Mouse (Mus musculus): Measurements from ENCODE around the gene Fam160a2.

Fam160a2 gene

DNA sequence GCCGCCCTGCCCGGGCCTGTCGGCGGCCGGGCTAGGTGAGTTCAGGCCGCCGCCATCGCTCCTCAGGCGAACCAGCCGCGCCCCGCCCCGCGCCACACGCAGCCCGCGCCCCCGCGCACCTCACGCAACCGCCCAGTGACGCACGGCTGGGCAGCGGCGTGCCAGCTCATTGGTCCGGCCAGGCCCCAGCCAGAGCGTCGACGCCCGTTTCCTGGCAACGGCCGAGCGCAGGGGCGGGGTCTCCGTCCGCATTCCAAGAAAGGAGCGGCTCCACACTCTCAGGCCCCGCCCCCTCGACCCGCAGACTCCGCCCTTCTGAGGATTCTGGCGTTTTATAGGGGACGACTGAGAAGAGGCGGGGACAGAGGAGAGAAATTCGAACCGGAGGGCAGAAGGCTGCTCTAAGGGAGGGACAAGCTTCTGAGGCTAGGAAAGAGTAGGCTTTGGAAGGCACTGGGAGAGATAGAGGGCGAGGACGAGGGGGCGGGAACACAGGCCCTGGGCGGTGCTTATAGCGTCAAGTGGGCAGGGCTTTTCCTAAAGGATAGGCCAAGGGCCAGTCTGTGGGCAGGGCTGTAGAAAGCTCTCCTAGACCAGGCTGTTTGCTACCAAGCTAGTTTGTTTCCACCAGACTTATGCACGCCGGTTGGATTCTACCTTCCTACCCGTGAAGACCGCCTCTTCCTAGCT is at the start of gene Fam160a2:
Fam160a2 (minus strand) TSS at position 120 of the 690 bp plus-strand sequence.
- peak; percentile 99 for DNase-seq (ENCODE audit: low spot score in 2 of 2)

DNA sequence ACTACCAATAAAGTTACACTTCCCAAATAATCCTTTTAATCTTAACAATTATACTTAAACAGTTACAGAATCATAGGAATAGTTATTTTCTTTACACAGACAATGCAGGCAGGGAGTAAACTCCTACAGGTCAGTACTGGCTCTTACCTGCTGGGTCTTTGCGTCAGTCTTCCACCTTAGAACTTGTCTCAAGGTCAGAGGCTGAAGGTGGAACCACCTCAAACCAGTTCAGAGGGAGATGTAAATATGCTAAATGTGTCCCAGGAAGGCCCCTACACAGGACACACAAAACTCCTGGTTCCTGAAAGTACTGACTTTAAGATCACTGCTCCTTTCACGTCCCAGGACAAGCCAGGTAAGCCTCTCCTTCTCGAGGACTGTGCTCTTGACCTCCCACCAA is 45.2 kb upstream of the Fam160a2 start:
- no peak for DNase-seq (ENCODE audit: low spot score in 2 of 2)

DNA sequence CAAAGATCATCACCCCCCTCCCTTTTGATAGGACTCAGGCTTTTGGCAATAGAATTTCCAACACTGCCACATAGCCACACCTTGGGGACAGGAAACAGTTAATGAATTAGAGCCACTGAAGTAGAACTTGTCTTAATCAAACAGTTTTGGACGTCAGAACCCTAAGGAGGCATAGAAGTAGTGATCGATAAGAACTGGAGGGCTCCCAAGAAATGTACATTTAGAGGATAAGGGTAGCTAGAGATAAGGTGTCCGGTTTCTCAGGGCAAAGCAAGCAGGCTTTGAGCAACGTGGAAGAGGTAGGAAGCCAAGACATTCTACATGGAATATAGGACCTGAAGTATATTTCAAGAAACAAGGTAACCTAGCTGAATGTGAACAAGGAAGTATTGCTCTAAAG is 41.6 kb upstream of the Fam160a2 start:
- DNase-seq (ENCODE audit: low spot score in 2 of 2) = no peak

GRCm38 (mm10) chr7:105437979-105438772 is 38.3 kb upstream of the Fam160a2 start:
- no peak for DNase-seq (ENCODE audit: low spot score in 2 of 2)

DNA sequence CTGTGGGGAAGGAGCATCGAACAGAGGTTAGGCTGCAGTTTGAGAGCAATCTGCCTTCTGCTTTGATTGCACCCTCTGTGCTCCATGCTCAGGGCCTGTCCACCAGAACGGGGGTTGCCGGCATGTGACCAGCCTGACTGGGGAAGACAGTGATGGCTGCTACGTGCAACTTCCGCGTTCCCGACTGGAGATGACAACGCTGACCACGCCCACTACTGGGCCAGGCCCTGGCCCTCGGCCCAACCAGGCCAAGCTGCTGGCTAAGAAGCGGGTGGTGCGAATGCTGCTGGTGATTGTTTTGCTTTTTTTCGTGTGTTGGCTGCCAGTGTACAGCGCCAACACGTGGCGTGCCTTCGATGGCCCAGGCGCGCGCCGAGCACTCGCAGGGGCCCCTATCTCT is 34.9 kb upstream of the Fam160a2 start:
- no peak for DNase-seq (ENCODE audit: low spot score in 2 of 2)

GRCm38 (mm10) chr7:105433859-105434258 is 34.0 kb upstream of the Fam160a2 start:
- DNase-seq (ENCODE audit: low spot score in 2 of 2) = no peak

DNA sequence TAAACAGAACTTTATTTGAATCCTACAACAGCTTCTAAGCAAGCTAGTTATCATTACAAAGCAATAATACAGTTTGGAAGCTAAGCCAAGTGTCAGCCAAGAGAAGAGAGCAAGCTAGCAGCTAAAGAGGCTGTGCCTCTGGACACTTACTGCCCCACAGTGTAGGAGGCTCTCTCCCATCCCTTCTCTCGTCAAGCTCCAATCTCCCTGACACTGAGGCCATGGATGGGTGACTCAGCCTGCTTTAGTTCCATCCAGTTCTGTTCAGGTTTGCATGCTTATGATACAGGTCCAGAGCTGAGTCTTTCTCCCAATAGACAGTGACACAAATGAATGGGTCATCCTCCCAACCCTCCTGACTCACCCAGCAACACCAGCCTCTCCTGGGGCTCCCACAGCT is 32.2 kb upstream of the Fam160a2 start:
- no peak for DNase-seq (ENCODE audit: low spot score in 2 of 2)

- DNase-seq (ENCODE audit: low spot score in 2 of 2) = no peak
Measured at GRCm38 (mm10) chr7:105426051-105426450, 26.2 kb upstream of the Fam160a2 start.

- DNase-seq (ENCODE audit: low spot score in 2 of 2) = no peak
Measured at GRCm38 (mm10) chr7:105425424-105426043, 25.7 kb upstream of the Fam160a2 start, which contains the start of gene Cckbr. TSS of gene Cckbr (plus strand) at chr7:105425731.

- no peak for DNase-seq (ENCODE audit: low spot score in 2 of 2)
Measured at GRCm38 (mm10) chr7:105424368-105424767, 24.5 kb upstream of the Fam160a2 start.

- DNase-seq (ENCODE audit: low spot score in 2 of 2) = no peak
Measured at GRCm38 (mm10) chr7:105420903-105421302, 21.0 kb upstream of the Fam160a2 start.

DNA sequence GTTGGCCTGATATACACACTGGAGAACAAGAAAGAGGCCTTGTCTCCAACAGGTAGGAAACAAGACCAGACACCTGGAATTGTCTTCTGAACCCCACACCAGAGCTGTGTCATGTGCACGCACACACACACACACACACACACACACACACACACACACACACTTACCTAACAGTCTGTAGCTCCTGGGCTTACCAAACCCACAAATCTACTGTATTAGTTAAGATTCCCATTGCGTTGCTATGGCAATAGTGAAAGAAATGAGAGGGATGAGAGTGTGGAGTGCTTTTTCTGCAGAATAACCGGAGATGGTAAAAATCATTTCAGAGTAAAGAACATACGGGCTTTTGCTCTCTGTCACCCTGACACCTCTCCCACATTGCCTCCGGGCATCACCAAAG is 18.3 kb upstream of the Fam160a2 start:
- no peak for DNase-seq (ENCODE audit: low spot score in 2 of 2)

GRCm38 (mm10) chr7:105416529-105416928 is 16.7 kb upstream of the Fam160a2 start:
- DNase-seq (ENCODE audit: low spot score in 2 of 2) = no peak

DNA sequence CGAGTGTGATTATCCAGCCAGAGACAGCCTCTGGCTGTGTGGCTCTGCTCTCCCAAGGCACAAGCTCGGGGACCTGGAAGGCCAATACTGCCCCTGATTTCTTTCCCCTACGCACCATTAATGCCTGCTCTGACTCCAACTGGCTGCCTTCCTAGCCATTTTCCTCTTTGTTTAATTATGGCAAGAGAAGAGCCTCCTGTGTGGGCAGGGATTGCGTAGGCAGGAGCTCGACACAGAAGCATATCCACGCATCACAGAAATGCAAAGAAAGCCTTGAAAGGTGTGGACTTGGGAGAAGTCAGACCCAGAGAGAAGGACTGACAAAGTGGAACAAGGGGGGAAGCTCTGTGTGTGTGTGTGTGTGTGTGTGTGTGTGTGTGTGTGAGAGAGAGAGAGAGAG is 14.5 kb upstream of the Fam160a2 start:
- DNase-seq (ENCODE audit: low spot score in 2 of 2) = no peak

DNA sequence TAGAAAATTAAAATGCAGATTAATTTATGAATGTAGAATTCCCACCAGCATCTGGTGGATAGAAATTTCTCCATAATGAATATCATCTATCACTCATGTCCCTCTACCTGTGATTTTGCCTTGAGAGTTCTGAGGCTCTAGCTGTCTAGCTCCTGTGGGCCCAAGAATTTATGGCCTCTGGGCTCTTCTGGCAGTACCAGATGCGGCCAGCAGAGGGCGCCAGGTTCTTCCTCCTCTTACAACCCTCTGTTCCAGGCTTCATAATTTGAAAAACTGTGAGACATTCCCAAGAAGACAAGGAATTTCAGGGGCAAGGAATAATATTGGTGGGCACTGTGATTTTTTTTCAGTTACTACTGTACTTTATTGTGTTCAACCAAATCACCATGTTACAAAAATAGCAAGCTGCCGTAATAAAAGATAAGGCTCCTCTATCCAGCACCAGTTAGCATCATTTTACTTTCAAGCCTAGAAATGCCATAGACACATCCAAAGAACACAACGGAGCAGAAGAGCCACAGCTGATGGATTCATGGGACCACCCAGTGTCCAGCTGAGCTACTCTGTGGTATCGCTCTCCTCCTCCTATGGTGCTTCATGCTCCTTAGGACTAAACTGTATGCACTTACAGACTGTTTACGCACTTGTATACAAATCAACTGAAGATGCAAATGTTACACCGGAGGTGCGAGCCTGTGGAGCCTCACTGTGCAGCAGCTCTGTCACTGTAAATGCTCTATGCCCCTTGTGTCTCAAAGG is 12.2 kb upstream of the Fam160a2 start:
- peak; percentile 56 to 89 for DNase-seq (ENCODE audit: low spot score in 2 of 2)

- no peak for DNase-seq (ENCODE audit: low spot score in 2 of 2)
Measured at GRCm38 (mm10) chr7:105406322-105406721, 6.5 kb upstream of the Fam160a2 start.

DNA sequence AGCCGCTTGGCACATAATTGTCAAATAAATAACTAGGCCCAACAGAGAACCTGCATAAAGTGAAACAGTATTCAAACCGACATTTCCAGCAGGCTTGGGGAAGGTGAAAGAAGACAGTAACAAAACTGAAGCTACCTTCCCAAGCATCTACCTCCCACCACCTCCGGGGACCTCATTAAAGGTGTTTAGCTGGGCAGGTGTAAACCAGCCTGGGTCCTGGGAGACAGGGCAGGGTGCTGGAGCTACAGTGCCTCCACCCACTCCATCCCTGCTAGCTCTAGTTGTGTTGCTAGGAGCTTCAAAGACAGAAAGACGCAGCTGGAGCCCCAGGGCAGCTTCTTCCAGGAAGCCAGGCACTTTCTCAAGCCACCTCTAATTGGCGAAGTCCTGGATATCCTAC is 4.4 kb upstream of the Fam160a2 start, which contains the start of gene Cnga4:
Cnga4 (plus strand) TSS at position 301 of the 400 bp plus-strand sequence.
- DNase-seq (ENCODE audit: low spot score in 2 of 2) = no peak

- DNase-seq (ENCODE audit: low spot score in 2 of 2) = no peak
Measured at GRCm38 (mm10) chr7:105399058-105399934, 558 bp downstream of the Fam160a2 start.

DNA sequence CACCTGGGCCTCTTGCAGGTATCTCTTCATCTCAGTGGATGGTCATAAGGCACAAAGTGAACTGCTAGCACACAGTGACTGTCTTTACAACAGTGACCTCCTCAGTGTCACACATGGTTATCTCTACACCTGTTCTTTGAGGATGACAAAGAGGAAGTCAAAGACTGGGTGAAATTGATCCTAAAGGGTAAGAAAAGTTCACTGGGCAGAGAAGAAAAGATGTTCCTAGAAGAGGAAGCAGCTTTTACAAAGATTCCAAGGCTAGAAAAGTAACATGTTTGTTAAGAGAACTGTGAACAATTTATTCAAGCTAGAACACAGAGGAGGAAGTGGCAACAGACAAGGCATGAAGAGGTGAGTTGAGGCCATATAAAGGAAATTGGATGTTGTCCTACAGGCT is 3.7 kb downstream of the Fam160a2 start:
- no peak for DNase-seq (ENCODE audit: low spot score in 2 of 2)

DNA sequence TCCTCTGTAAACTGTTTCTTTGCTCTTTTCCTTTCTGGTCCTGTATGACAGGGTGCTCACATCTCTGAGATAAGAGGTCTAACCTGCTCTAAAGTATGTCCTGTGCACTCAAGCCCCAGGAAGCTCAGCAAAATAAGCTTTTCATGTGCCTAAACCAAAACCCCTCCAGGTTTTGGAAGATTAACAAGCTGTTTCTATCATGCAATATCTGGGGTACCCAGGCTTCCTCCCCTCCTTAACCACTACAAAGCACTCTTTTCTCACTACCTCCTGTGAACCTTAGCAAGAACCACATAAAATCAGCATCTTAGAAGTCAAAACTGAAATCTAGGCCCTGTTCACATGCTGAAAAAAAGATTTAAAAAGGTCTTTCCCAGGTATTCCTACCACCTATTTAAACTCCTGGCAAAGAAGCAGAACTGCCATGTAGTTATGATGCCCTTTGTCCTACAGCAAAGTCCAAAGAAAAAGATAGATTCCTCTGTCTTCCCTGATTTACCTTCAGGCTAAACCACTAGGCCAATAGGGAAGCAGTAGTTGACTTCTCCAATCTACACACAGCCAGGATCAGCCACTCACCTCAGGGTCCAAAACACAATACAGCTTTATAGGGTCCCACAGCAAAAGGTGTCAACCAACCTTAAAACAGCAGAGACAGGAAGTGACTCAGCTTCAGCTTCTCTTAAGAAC is 4.6 kb downstream of the Fam160a2 start:
- no peak for DNase-seq (ENCODE audit: low spot score in 2 of 2)
